Mouse (Mus musculus) C2C12 (cell line): ENCODE results near the gene Tomm20l.

Experiments used
- CTCF ChIP-seq: IDR thresholded peaks from one replicate; pipeline ENCODE4 v1.5.1; 2011; ENCODE audit not compliant: control insufficient read depth, insufficient read depth, insufficient read length
- FOSL1 ChIP-seq: IDR thresholded peaks from one replicate; pipeline ENCODE4 v1.8.0; 2011; ENCODE audit warnings: mild to moderate bottlenecking, low read length; ENCODE audit not compliant: poor library complexity, insufficient read depth, severe bottlenecking
- MYOD1 ChIP-seq: IDR thresholded peaks from one replicate; pipeline ENCODE4 v1.6.1; 2011; ENCODE audit warnings: low read depth; ENCODE audit not compliant: control insufficient read depth, insufficient read length

DNA sequence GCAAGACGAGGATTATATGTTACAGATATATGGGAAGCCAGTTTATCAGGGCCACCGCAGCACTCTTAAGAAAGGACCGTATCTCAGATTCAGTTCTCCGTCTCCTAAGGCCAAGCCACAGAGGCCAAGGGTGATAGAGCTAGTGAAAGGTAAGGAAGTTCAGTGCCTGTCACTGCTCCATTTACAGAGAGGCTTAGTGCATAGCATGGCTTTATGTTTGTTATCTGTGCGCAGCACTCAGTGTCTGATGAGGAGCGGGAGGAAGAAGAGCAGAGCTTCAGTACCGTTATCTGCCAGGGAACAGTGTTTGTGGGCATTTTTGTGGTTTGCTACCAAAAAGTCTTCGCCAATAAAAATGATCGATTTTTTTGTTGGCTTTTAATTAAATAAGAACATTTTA lies 53.2 kb downstream of the Tomm20l start:
- no peak for TF ChIP-seq CTCF
- no peak for TF ChIP-seq MYOD1
- no peak for TF ChIP-seq FOSL1
